Mouse (Mus musculus) liver, embryonic 11.5 days (tissue): ENCODE data around the gene Myog. TPM values are rescaled to one million over a fixed set of nuclear protein-coding genes. Genes with fewer than 3 reads are reported as not detected.

ENCODE experiments used
- ATAC-seq: fragments of 200-750 bp; cut with Nextera tagmentation; replicated peaks from 2 replicates; pipeline ENCODE4 v1.8.0; 2017; ENCODE audit warnings: moderate number of reproducible peaks, mild to moderate bottlenecking, moderate TSS enrichment, moderate library complexity; ENCODE audit not compliant: low FRiP score
- DNase-seq: peaks from one replicate; pipeline ENCODE4 v3.0.0-alpha.2; 2017; ENCODE audit warnings: low spot score
- H3K27ac ChIP-seq: fragments of 300-500 bp; sonication (generic); 2 replicates; pipeline ENCODE4 v1.5.1; 2014; ENCODE audit warnings: mild to moderate bottlenecking, low read depth, low read length, control low read depth
- H3K27me3 ChIP-seq: fragments of 300-500 bp; sonication (generic); replicated peaks from 2 replicates; pipeline ENCODE4 v1.6.1; 2014; ENCODE audit warnings: low read length, mixed read lengths; ENCODE audit not compliant: control insufficient read depth, insufficient read depth
- H3K36me3 ChIP-seq: fragments of 300-500 bp; sonication (generic); 2 replicates; pipeline ENCODE4 v1.6.1; 2014; ENCODE audit warnings: mild to moderate bottlenecking, low read length, moderate library complexity, mixed read lengths; ENCODE audit not compliant: control insufficient read depth, insufficient read depth
- H3K4me1 ChIP-seq: fragments of 300-500 bp; sonication (generic); replicated peaks from 2 replicates; pipeline ENCODE4 v1.6.1; 2014; ENCODE audit warnings: low read length, mixed read lengths; ENCODE audit not compliant: control insufficient read depth, insufficient read depth
- H3K4me2 ChIP-seq: fragments of 300-500 bp; sonication (generic); 2 replicates; pipeline ENCODE4 v1.6.1; 2014; ENCODE audit warnings: mild to moderate bottlenecking, control low read depth, moderate library complexity
- H3K4me3 ChIP-seq: fragments of 300-500 bp; sonication (generic); 2 replicates; pipeline ENCODE4 v1.5.1; 2014; ENCODE audit warnings: low read depth, low read length, control low read depth
- H3K9ac ChIP-seq: fragments of 300-500 bp; sonication (generic); 2 replicates; pipeline ENCODE4 v1.6.1; 2014; ENCODE audit warnings: low read depth, low read length, control low read depth
- H3K9me3 ChIP-seq: fragments of 300-500 bp; sonication (generic); 2 replicates; pipeline ENCODE4 v1.6.1; 2016; ENCODE audit warnings: low read length, inconsistent platforms, mixed read lengths; ENCODE audit not compliant: control insufficient read depth
- WGBS: fragments of 180-500 bp; shearing (Covaris S2); extraction: QIAGEN DNeasy Blood & Tissue Kit; methylation state at CpG from one replicate; pipeline ENCODE4 v1.1.7; 2014; 5-methylcytosine and 5-hydroxymethylcytosine counted together
- polyA plus RNA-seq: library from polyadenylated mRNA; unstranded; fragments of >200 nt; fragmentation: Nextera tagmentation; extraction: Ambion mirVana; gene quantifications from 2 replicates; pipeline ENCODE4 v1.2.1, GENCODE M21; 2014

Gene Myog
- polyA plus RNA-seq, 1 experiment from 2014 or later: 5.2 TPM

GRCm38 (mm10) chr1:134335924-134336810, 46.4 kb downstream of the Myog start:
- no peaks in the 10 kb centered on the region for H3K27me3 ChIP-seq
- H3K4me1 ChIP-seq: peaks cover 13% of the 10 kb centered on the region
- no peaks in the 10 kb centered on the region for H3K9me3 ChIP-seq
- no peaks in the 10 kb centered on the region for H3K36me3 ChIP-seq
- no peak overlapping the region for H3K4me2 ChIP-seq
- no peak for DNase-seq
- H3K4me3 ChIP-seq: no peak overlapping the region
- H3K9ac ChIP-seq: no peak overlapping the region
- H3K27ac ChIP-seq: no peak overlapping the region
- WGBS: 73% methylated on average over 12 of the region's 12 CpGs
- ATAC-seq: 0 out of 2 replicates have a peak, but pooled peaks have one; percentile 44

GRCm38 (mm10) chr1:134336958-134337710, 47.3 kb downstream of the Myog start:
- no peak for DNase-seq
- Histone ChIP-seq H3K27me3 (no peaks in the 10 kb centered on the region), H3K27ac (no peak overlapping the region), H3K4me2 (no peak overlapping the region), H3K4me3 (no peak overlapping the region), H3K36me3 (no peaks in the 10 kb centered on the region), H3K4me1 (peaks cover 13% of the 10 kb centered on the region), H3K9me3 (no peaks in the 10 kb centered on the region), H3K9ac (no peak overlapping the region)
- 77% methylated on average over 11 of the region's 11 CpGs for WGBS
- ATAC-seq: no peak

GRCm38 (mm10) chr1:134339162-134339561, 49.4 kb downstream of the Myog start:
- ATAC-seq (no peak), DNase-seq (no peak)
- no peaks in the 10 kb centered on the region for H3K27me3 ChIP-seq
- H3K36me3 ChIP-seq: no peaks in the 10 kb centered on the region
- no peaks in the 10 kb centered on the region for H3K9me3 ChIP-seq
- no peak overlapping the region for H3K27ac ChIP-seq
- peaks cover 9% of the 10 kb centered on the region for H3K4me1 ChIP-seq
- no peak overlapping the region for H3K4me2 ChIP-seq
- 88% methylated on average over 7 of the region's 7 CpGs for WGBS
- H3K9ac ChIP-seq: no peak overlapping the region
- H3K4me3 ChIP-seq: no peak overlapping the region

- Histone ChIP-seq H3K36me3 (no peaks in the 10 kb centered on the region), H3K9me3 (no peaks in the 10 kb centered on the region), H3K4me2 (no peak overlapping the region), H3K27ac (no peak overlapping the region), H3K4me3 (no peak overlapping the region), H3K4me1 (peaks cover 5% of the 10 kb centered on the region), H3K9ac (no peak overlapping the region), H3K27me3 (no peaks in the 10 kb centered on the region)
- DNase-seq (no peak), ATAC-seq (no peak)
- 89% methylated on average over 18 of the region's 18 CpGs for WGBS
Observed at GRCm38 (mm10) chr1:134339757-134340619, 50.2 kb downstream of the Myog start.

GRCm38 (mm10) chr1:134341641-134342277, 52.0 kb downstream of the Myog start:
- Histone ChIP-seq H3K4me2 (no peak overlapping the region), H3K27ac (no peak overlapping the region), H3K4me1 (peaks cover 5% of the 10 kb centered on the region), H3K36me3 (peaks cover 4% of the 10 kb centered on the region; the same call in 1 of the 2 replicates), H3K27me3 (no peaks in the 10 kb centered on the region), H3K9ac (no peak overlapping the region), H3K4me3 (no peak overlapping the region), H3K9me3 (no peaks in the 10 kb centered on the region)
- ATAC-seq (no peak), DNase-seq (no peak)
- 72% methylated on average over 5 of the region's 5 CpGs for WGBS

Other genes with a start within 250 kb of the Myog start
- 38.6 and 39.9 TPM in 2 replicates for gene Btg2, start 210.9 kb upstream of the Myog start, polyA plus RNA-seq
- gene Chit1, start 178.7 kb upstream of the Myog start, polyA plus RNA-seq: not detected in 2 replicates
- gene Chil1, start 107.8 kb upstream of the Myog start, polyA plus RNA-seq: 0.41 and 0.49 TPM in 2 replicates
- gene Mybph, start 96.5 kb upstream of the Myog start, polyA plus RNA-seq: 0.36 and 0.71 TPM in 2 replicates
- gene Adora1, start 54.6 kb upstream of the Myog start, polyA plus RNA-seq: 0.21 and 0.29 TPM in 2 replicates
- gene Ppfia4, start 42.9 kb downstream of the Myog start, polyA plus RNA-seq: 1.5 and 2.1 TPM in 2 replicates
- gene Tmem183a, start 72.0 kb downstream of the Myog start, polyA plus RNA-seq: 95.6 and 101 TPM in 2 replicates
- gene 4933406M09Rik, start 96.0 kb downstream of the Myog start, polyA plus RNA-seq: not detected in 2 replicates
- gene Cyb5r1, start 115.6 kb downstream of the Myog start, polyA plus RNA-seq: 34.3 and 36.9 TPM in 2 replicates
- 91.7 and 99.2 TPM in 2 replicates for gene Adipor1, start 125.4 kb downstream of the Myog start, polyA plus RNA-seq
- 44.5 and 46.0 TPM in 2 replicates for gene Klhl12, start 165.5 kb downstream of the Myog start, polyA plus RNA-seq
- 35.3 and 37.6 TPM in 2 replicates for gene Rabif, start 204.7 kb downstream of the Myog start, polyA plus RNA-seq